Mouse (Mus musculus) kidney, postnatal 0 days (tissue): ENCODE measurements at regions not wholly inside any gene's neighbourhood (a gene's known extent, or its start where the extent isn't known, plus 50 kb on each side); places are given as distances from the start of the nearest gene placed in this dataset.

Experiments used
- ATAC-seq: fragments of 200-750 bp; cut with Nextera tagmentation; replicated peaks from 2 replicates; pipeline ENCODE4 v1.8.0; 2017; ENCODE audit warnings: low read depth, moderate number of reproducible peaks, moderate TSS enrichment, moderate library complexity; ENCODE audit not compliant: low FRiP score
- DNase-seq: peaks from one replicate; pipeline ENCODE4 v3.0.0-alpha.2; 2016; ENCODE audit warnings: low spot score
- H3K27ac ChIP-seq: fragments of 300-500 bp; sonication (generic); 2 replicates; pipeline ENCODE4 v1.5.1; 2014; ENCODE audit warnings: mild to moderate bottlenecking
- H3K27me3 ChIP-seq: fragments of 300-500 bp; sonication (generic); 2 replicates; pipeline ENCODE4 v1.6.1; 2014; ENCODE audit warnings: low read length, mixed read lengths; ENCODE audit not compliant: insufficient read depth
- H3K36me3 ChIP-seq: fragments of 300-500 bp; sonication (generic); 2 replicates; pipeline ENCODE4 v1.6.1; 2014; ENCODE audit warnings: low read length, mixed read lengths; ENCODE audit not compliant: insufficient read depth
- H3K4me1 ChIP-seq: fragments of 300-500 bp; sonication (generic); replicated peaks from 2 replicates; pipeline ENCODE4 v1.6.1; 2014; ENCODE audit warnings: antibody characterized with exemption, low read length, mixed read lengths; ENCODE audit not compliant: insufficient read depth
- H3K4me2 ChIP-seq: fragments of 300-500 bp; sonication (generic); 2 replicates; pipeline ENCODE4 v1.6.1; 2014; ENCODE audit warnings: mild to moderate bottlenecking, low read length, moderate library complexity, mixed read lengths
- H3K4me3 ChIP-seq: fragments of 300-500 bp; sonication (generic); replicated peaks from 2 replicates; pipeline ENCODE4 v1.5.1; 2014; ENCODE audit warnings: low read depth, low read length
- H3K9ac ChIP-seq: fragments of 300-500 bp; sonication (generic); 2 replicates; pipeline ENCODE4 v1.6.1; 2014; ENCODE audit warnings: low read depth, low read length
- H3K9me3 ChIP-seq: fragments of 300-500 bp; sonication (generic); replicated peaks from 2 replicates; pipeline ENCODE4 v1.6.1; 2016; ENCODE audit warnings: low read length, inconsistent platforms, mixed read lengths
- CTCF ChIP-seq: IDR thresholded peaks from 2 replicates; pipeline ENCODE4 v1.5.1; 2016; ENCODE audit warnings: antibody characterized with exemption, low read depth, mild to moderate bottlenecking, moderate library complexity
- WGBS: fragments of 180-500 bp; shearing (Covaris S2); extraction: QIAGEN DNeasy Blood & Tissue Kit; methylation state at CpG from one replicate; pipeline ENCODE4 v1.1.7; 2014; 5-methylcytosine and 5-hydroxymethylcytosine counted together

DNA sequence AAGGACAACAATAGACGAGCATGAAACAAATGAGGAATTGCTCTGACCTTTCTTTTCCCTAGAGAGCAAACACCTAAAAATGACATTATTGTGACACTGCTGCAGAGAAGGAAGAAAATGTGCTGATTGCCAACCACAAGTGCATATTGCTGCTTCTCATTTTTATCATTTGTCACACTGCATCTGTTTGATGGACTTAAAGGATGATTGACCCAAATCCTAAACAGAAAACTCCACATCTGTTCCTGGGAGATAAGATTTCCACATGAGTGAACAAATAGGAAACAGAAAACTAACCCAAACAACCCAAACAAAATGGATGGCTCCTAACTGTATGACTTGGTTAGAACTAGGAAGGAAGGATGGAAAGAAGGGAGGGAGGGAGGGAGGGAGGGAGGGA lies 118.5 kb downstream of the Ccdc50 start:
- WGBS, result 58% methylated on average over 1 of the region's 1 CpGs
- Histone ChIP-seq H3K36me3 (no peaks in the 10 kb centered on the region), H3K27ac (no peak overlapping the region), H3K4me1 (no peaks in the 10 kb centered on the region), H3K9ac (no peak overlapping the region), H3K9me3 (no peaks in the 10 kb centered on the region), H3K27me3 (no peaks in the 10 kb centered on the region), H3K4me3 (no peak overlapping the region), H3K4me2 (no peak overlapping the region)
- TF ChIP-seq CTCF, result no peak
- ATAC-seq, result no peak
- DNase-seq, result no peak

DNA sequence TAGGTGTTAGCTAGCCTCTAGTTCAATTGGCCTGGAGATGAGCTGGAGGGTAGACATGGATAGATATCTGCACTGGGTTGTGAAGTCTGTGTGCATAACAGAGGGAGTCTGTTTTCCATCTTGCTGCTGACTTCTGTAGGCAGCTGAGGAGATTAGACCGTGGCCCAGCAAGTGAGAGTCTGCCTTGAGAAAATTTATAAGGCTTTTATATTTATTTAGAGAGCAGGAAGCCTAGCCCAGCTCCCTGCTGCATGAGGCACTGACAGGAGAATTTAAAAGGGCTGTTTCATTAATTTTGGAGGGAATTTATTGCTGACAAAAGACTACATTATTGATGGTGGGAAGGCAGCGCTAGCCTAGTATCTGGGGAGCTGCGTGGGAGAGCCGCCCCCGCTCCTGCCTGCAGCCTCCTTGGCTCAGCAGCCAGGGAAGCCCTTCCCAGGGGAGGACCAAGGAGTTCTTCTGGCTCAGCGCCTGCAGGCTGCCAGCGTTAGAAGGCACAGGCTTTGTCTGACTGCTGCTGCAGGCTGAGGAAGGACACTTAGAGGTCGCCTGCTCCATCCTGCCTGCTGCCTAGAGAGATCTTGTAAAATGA lies 135.0 kb downstream of the Ccdc50 start:
- WGBS, result 16% methylated on average over 8 of the region's 8 CpGs
- peak; percentile 89 for DNase-seq
- TF ChIP-seq CTCF, result no peak

DNA sequence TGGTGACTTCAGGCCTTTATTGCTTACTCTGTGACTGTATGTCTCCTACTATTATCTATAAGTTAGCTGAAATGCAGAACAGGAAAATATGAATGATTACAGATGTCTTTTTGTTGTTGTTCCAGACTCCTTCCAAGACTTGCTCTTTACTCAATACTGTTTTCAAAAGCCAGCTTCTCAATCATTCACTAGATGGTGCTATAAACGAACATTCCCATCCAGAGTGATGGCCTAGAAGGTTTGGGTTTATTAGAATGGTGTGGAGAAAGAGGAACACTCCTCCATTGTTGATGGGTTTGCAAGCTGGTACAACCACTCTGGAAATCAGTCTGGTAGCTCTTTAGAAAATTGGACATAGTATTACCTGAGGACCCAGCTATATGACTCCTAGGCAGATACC lies 138.0 kb downstream of the Ccdc50 start:
- peak; percentile 31; the same call in 1 of the 2 replicates for TF ChIP-seq CTCF
- no peak overlapping the region for H3K4me2 ChIP-seq
- no peaks in the 10 kb centered on the region for H3K27me3 ChIP-seq
- H3K4me3 ChIP-seq, result no peak overlapping the region
- H3K9ac ChIP-seq, result no peak overlapping the region
- H3K4me1 ChIP-seq, result 0 out of 2 replicates have a peak, but pooled peaks cover 2% of the 10 kb centered on the region
- ATAC-seq, result no peak
- H3K36me3 ChIP-seq, result no peaks in the 10 kb centered on the region
- 42% methylated on average over 1 of the region's 1 CpGs for WGBS
- H3K27ac ChIP-seq, result no peak overlapping the region
- peak; percentile 8 for DNase-seq
- no peaks in the 10 kb centered on the region for H3K9me3 ChIP-seq

More for the DNA sequence above, 135.0 kb downstream of the Ccdc50 start:
- no peaks in the 10 kb centered on the region for H3K36me3 ChIP-seq
- no peaks in the 10 kb centered on the region for H3K9me3 ChIP-seq
- H3K4me1 ChIP-seq, result 0 out of 2 replicates have a peak, but pooled peaks cover 2% of the 10 kb centered on the region
- no peak overlapping the region for H3K9ac ChIP-seq
- peak; percentile 80 for ATAC-seq
- no peaks in the 10 kb centered on the region for H3K27me3 ChIP-seq
- H3K4me3 ChIP-seq, result no peak overlapping the region
- no peak overlapping the region for H3K27ac ChIP-seq
- peak overlapping the region; percentile 30; the same call in 1 of the 2 replicates for H3K4me2 ChIP-seq

DNA sequence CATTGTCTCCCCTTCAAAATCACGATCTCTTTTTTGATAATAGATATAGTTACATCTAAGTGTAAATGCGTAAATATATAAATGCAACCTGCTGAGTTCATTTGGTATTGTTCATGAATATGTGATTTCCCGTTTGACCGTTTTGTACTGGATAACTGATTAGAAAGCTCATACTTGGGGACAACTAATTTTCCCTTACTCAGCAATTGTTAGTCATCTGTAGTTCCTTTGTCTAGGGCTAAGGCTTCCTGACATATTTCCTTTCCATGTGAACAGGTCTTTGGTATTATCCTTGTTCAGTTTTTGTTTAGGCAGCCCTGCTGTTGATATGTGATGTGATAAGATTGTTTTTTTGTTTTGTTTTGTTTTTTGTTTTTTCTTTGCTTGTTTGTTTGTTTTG lies 142.0 kb downstream of the Ccdc50 start:
- H3K4me2 ChIP-seq, result no peak overlapping the region
- no peak overlapping the region for H3K4me3 ChIP-seq
- H3K9me3 ChIP-seq, result no peaks in the 10 kb centered on the region
- ATAC-seq, result no peak
- no peak for TF ChIP-seq CTCF
- H3K36me3 ChIP-seq, result no peaks in the 10 kb centered on the region
- DNase-seq, result no peak
- no peaks in the 10 kb centered on the region for H3K27me3 ChIP-seq
- H3K27ac ChIP-seq, result no peak overlapping the region
- no peak overlapping the region for H3K9ac ChIP-seq
- no peaks in the 10 kb centered on the region for H3K4me1 ChIP-seq
- WGBS, result 92% methylated on average over 4 of the region's 4 CpGs
